Mouse (Mus musculus) thymus, adult 2 months (tissue): ENCODE measurements at regions not wholly inside any gene's neighbourhood (a gene's known extent, or its start where the extent isn't known, plus 50 kb on each side); places are given as distances from the start of the nearest gene placed in this dataset.

Source experiments
- CTCF ChIP-seq: fragments of 200-500 bp; IDR thresholded peaks from 2 replicates; pipeline ENCODE4 v1.5.1; 2012; ENCODE audit warnings: mild to moderate bottlenecking, control low read depth, low read length, moderate library complexity, borderline replicate concordance; ENCODE audit not compliant: control insufficient read depth, poor library complexity, insufficient read depth; ENCODE audit errors: extremely low read depth
- POLR2A ChIP-seq: fragments of 200-500 bp; IDR thresholded peaks from 2 replicates; pipeline ENCODE4 v1.6.1; 2012; ENCODE audit warnings: mild to moderate bottlenecking, low read length, control low read depth, moderate library complexity; ENCODE audit not compliant: control insufficient read depth, poor library complexity, insufficient read depth; ENCODE audit errors: extremely low read depth

- no peak for TF ChIP-seq POLR2A
- no peak for TF ChIP-seq CTCF
Measured at GRCm38 (mm10) chr4:105318421-105318820, 161.3 kb downstream of the Plpp3 start.
